Mouse (Mus musculus) embryonic fibroblast, embryonic 13.5 days (primary cell): ENCODE data around the gene Tdrd7. TPM values are rescaled to one million over a fixed set of nuclear protein-coding genes. Genes with fewer than 3 reads are reported as not detected.

Experiments used
- H3K27ac ChIP-seq: 2 replicates; pipeline ENCODE4 v1.5.1; 2012; ENCODE audit warnings: low read length, control low read depth, inconsistent platforms; ENCODE audit not compliant: insufficient read depth
- H3K4me1 ChIP-seq: 2 replicates; pipeline ENCODE4 v1.6.1; 2011; ENCODE audit warnings: low read length; ENCODE audit not compliant: control insufficient read depth, insufficient read depth
- H3K4me3 ChIP-seq: 2 replicates; pipeline ENCODE4 v1.5.1; 2011; ENCODE audit warnings: mild to moderate bottlenecking, control low read depth, low read length; ENCODE audit not compliant: insufficient read depth
- CTCF ChIP-seq: IDR thresholded peaks from 2 replicates; pipeline ENCODE4 v1.5.1; 2011; ENCODE audit warnings: mild to moderate bottlenecking, control low read depth, low read length, moderate library complexity, borderline replicate concordance; ENCODE audit not compliant: insufficient read depth
- POLR2A ChIP-seq: IDR thresholded peaks from 2 replicates; pipeline ENCODE4 v1.6.1; 2011; ENCODE audit warnings: low read depth, mild to moderate bottlenecking, control low read depth, low read length, moderate library complexity
- polyA plus RNA-seq: library from polyadenylated mRNA; stranded (reverse); fragments of >200 nt; gene quantifications from 2 replicates; pipeline ENCODE4 v1.2.4, GENCODE M21; 2011; ENCODE audit warnings: low read depth; ENCODE audit not compliant: missing spikeins, insufficient read length

The Tdrd7 gene
- 22.0 and 25.6 TPM in 2 replicates for polyA plus RNA-seq

- Histone ChIP-seq H3K4me1 (peaks cover 9% of the 10 kb centered on the region), H3K4me3 (no peak within 1 kb of the TSS), H3K27ac (peak within 1 kb of the TSS; percentile 19; the same call in 1 of the 2 replicates)
- TF ChIP-seq POLR2A (no peak), CTCF (no peak)
These were observed at the start of gene Tdrd7 for GRCm38 (mm10) chr4:45964771-45965439. Gene Tdrd7, plus strand, starts transcription at chr4:45965334.

- no peak overlapping the region for H3K4me3 ChIP-seq
- no peak overlapping the region for H3K27ac ChIP-seq
- H3K4me1 ChIP-seq = no peaks in the 10 kb centered on the region
- TF ChIP-seq CTCF (no peak), POLR2A (no peak)
These were observed 48.0 kb upstream of the Tdrd7 start for GRCm38 (mm10) chr4:45917091-45917490.

GRCm38 (mm10) chr4:45921663-45922435 lies 43.3 kb upstream of the Tdrd7 start:
- Histone ChIP-seq H3K27ac (no peak overlapping the region), H3K4me1 (no peaks in the 10 kb centered on the region), H3K4me3 (no peak overlapping the region)
- TF ChIP-seq CTCF (no peak), POLR2A (no peak)

GRCm38 (mm10) chr4:45924011-45924410 lies 41.1 kb upstream of the Tdrd7 start:
- H3K27ac ChIP-seq = no peak overlapping the region
- no peak overlapping the region for H3K4me3 ChIP-seq
- no peak for TF ChIP-seq POLR2A
- TF ChIP-seq CTCF = no peak
- H3K4me1 ChIP-seq = no peaks in the 10 kb centered on the region

GRCm38 (mm10) chr4:45928561-45928960 lies 36.6 kb upstream of the Tdrd7 start:
- Histone ChIP-seq H3K4me1 (no peaks in the 10 kb centered on the region), H3K4me3 (no peak overlapping the region), H3K27ac (no peak overlapping the region)
- no peak for TF ChIP-seq CTCF
- no peak for TF ChIP-seq POLR2A

GRCm38 (mm10) chr4:45941628-45942044 lies 23.5 kb upstream of the Tdrd7 start:
- no peak for TF ChIP-seq POLR2A
- TF ChIP-seq CTCF = peak; percentile 68; the same call in 1 of the 2 replicates
- Histone ChIP-seq H3K4me1 (no peaks in the 10 kb centered on the region), H3K4me3 (no peak overlapping the region), H3K27ac (no peak overlapping the region)

- Histone ChIP-seq H3K27ac (no peak overlapping the region), H3K4me1 (peaks cover 13% of the 10 kb centered on the region; the same call in 1 of the 2 replicates), H3K4me3 (no peak overlapping the region)
- TF ChIP-seq CTCF (no peak), POLR2A (no peak)
These were observed 17.4 kb upstream of the Tdrd7 start for GRCm38 (mm10) chr4:45947729-45948128.

- H3K4me1 ChIP-seq = peaks cover 13% of the 10 kb centered on the region; the same call in 1 of the 2 replicates
- H3K27ac ChIP-seq = no peak overlapping the region
- H3K4me3 ChIP-seq = no peak overlapping the region
- TF ChIP-seq POLR2A = no peak
- no peak for TF ChIP-seq CTCF
These were observed 15.9 kb upstream of the Tdrd7 start for GRCm38 (mm10) chr4:45949109-45949848.

GRCm38 (mm10) chr4:45951830-45952229 lies 13.3 kb upstream of the Tdrd7 start:
- no peak overlapping the region for H3K4me3 ChIP-seq

More at GRCm38 (mm10) chr4:45951830-45952229, 13.3 kb upstream of the Tdrd7 start:
- Histone ChIP-seq H3K27ac (no peak overlapping the region), H3K4me1 (peaks cover 13% of the 10 kb centered on the region; the same call in 1 of the 2 replicates)
- TF ChIP-seq POLR2A (no peak), CTCF (no peak)
